ENCODE assay signal across 21 mouse cellular contexts in genomic region chr2:169910606-169911005, GRCm38 (mm10).
"Had no signal": no experiment of that assay in that cellular context is flagged by ENCODE, and none has a peak within 500 bp of the region (broad histone marks: within the 10 kb centered on the region; RNA-seq: fewer than 3 reads in every experiment).

No protein-coding gene starts in this region.

- DNase-seq: lung, adult 18-20 months; lung, embryonic 14.5 days; lung, postnatal 14 days; lung, postnatal 36 days; midbrain, embryonic 14.5 days; retina, postnatal 1 day; right cerebral cortex, adult 18-20 months; right cerebral cortex, postnatal 25 days; right cerebral cortex, postnatal 4 days; spleen, adult 18-20 months; thymus, adult 2 months; thymus, postnatal 25 days; thymus, postnatal 4 days had no signal

- H3K27me3 ChIP-seq: megakaryocyte, embryonic 14.5 days; midbrain, embryonic 12.5 days; neural tube, embryonic 13.5 days; neural tube, embryonic 15.5 days had no signal

- H3K4me1 ChIP-seq: megakaryocyte, embryonic 14.5 days had no signal

- H3K27ac ChIP-seq: macrophage; midbrain, embryonic 10.5 days; midbrain, embryonic 12.5 days; neural tube, embryonic 13.5 days; neural tube, embryonic 15.5 days had no signal

- ATAC-seq: midbrain, embryonic 16.5 days had no signal

- H3K4me2 ChIP-seq: lung, embryonic 14.5 days; midbrain, embryonic 12.5 days; neural tube, embryonic 13.5 days; neural tube, embryonic 15.5 days had no signal

- H3K9me3 ChIP-seq: midbrain, embryonic 10.5 days; midbrain, embryonic 12.5 days; neural tube, embryonic 13.5 days; neural tube, embryonic 15.5 days had no signal

- H3K9ac ChIP-seq: lung, embryonic 14.5 days; midbrain, embryonic 12.5 days; neural tube, embryonic 13.5 days; neural tube, embryonic 15.5 days had no signal

- H3K4me3 ChIP-seq: megakaryocyte, embryonic 14.5 days; midbrain, embryonic 10.5 days; midbrain, embryonic 12.5 days; myocyte; neural tube, embryonic 13.5 days; neural tube, embryonic 15.5 days had no signal

- H3K36me3 ChIP-seq: midbrain, embryonic 10.5 days; midbrain, embryonic 12.5 days; neural tube, embryonic 13.5 days; neural tube, embryonic 15.5 days had no signal
